Mouse (Mus musculus) testis, postnatal 14 days (tissue): ENCODE measurements around the gene Gm4744.
"Not testable (repeated sequence)": the region's sequence is repeated elsewhere in the genome, so short reads cannot be mapped to it uniquely, and the experiment has no call there.

ENCODE experiments used
- DNase-seq: peaks from one replicate; pipeline ENCODE4 v3.0.0; 2021; ENCODE audit warnings: low spot score

The Gm4744 gene

GRCm38 (mm10) chr6:40951770-40952169 is at the start of gene Gm4744:
TSS of gene Gm4744 (minus strand) at chr6:40951870.
- no peak for DNase-seq

GRCm38 (mm10) chr6:40999379-40999778 is 47.7 kb upstream of the Gm4744 start, which contains the start of gene Gm2663:
TSS of gene Gm2663 (minus strand) at chr6:40999479.
- DNase-seq, result not testable (repeated sequence)

GRCm38 (mm10) chr6:40964454-40964853 is 12.8 kb upstream of the Gm4744 start, which contains the start of gene 1810009J06Rik:
TSS of gene 1810009J06Rik (plus strand) at chr6:40964754.
- not testable (repeated sequence) for DNase-seq

- DNase-seq, result no peak
Observed at GRCm38 (mm10) chr6:40953716-40954115, 2.0 kb upstream of the Gm4744 start.

GRCm38 (mm10) chr6:40940457-40940856 is 11.2 kb downstream of the Gm4744 start, which contains the start of gene 1700074P13Rik:
TSS of gene 1700074P13Rik (minus strand) at chr6:40940557.
- DNase-seq, result no peak

- no peak for DNase-seq
Observed at GRCm38 (mm10) chr6:40919954-40920353, 31.7 kb downstream of the Gm4744 start.

GRCm38 (mm10) chr6:40900287-40900686 is 51.4 kb downstream of the Gm4744 start, which contains the start of gene Prss58:
TSS of gene Prss58 (minus strand) at chr6:40900387.
- no peak for DNase-seq
